Mouse (Mus musculus) T-helper 17 cell (primary cell): Measurements from ENCODE around the gene Tmpo.

Source experiments
- in situ Hi-C, 2 experiments: fragments of 300-600 bp; cut with MboI, MseI; formaldehyde crosslinking; loops; 1 replicate in 1 of 2; 2 replicates in 1 of 2; pipeline ENCODE4 v1.15.1; 2025; ENCODE audit warnings: high pct_unique_total_duplicates in 2 of 2

The Tmpo gene

DNA sequence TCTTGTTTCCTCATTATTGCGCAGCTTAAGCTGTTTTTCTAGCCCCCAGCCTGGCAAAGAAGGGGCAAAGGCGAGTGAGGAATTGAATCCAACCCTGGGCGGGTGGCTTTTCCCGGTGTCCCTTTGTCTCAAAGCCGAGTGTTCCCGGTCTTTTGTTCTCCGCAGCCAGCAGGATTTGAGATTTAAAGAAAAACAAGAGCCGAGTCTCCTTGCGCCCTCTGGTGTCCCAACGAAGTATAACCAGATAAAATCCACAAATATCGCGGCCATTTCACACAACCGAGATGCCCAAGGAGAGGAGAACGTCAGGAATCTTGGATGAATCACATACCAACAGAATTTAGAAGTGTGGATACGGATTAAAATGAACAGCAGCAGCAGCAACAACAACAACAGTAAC, 6.8 kb upstream of the Tmpo start:
- in situ Hi-C loops: loop anchor here in 1 of 2 experiments (25.0 kb wide), 1 partner anchor 1999 kb away; no protein-coding TSS in a partner anchor

DNA sequence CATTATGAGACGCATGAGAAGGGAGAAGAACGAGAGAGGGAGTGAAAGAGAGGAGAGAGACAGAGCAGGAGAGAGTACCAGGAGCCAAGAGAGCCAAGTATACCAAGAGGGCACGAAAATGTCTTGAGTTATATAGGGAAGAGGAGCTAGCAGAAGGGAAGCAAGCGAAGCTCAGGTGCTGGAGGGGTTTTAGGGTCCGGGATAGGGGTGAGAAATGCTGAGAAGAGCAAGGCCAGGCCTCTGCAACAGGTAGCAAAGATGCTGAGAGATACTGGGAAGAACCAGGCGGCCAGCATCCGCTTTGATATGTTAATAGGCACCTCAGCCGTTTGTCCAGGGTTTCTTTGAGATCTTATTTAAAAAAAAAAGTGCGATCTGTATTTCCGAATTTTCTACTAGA, 6.2 kb upstream of the Tmpo start:
- in situ Hi-C loops: loop anchor here in 1 of 2 experiments (25.0 kb wide), 1 partner anchor 2000 kb away; no protein-coding TSS in a partner anchor

DNA sequence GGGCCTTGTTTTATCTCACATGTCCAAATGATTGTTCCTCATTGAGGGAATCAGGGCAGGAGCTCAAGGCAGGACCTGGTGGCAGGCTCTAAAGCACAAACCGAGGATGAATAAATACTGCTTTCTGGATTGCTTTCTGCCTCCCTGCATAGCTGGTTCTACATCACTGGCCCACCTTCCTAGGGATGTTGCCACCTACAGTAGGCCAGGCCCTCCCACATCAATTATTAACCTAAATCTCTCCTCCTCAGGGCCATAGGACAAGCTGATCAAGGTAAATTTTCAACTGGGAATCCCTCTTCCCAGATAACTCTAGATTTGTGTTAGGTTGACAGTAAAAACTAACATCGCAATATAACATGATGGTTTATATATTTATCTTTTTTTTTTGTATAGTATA, 4.6 kb upstream of the Tmpo start:
- in situ Hi-C loops: loop anchor here in 1 of 2 experiments (25.0 kb wide), 1 partner anchor 2002 kb away; no protein-coding TSS in a partner anchor

DNA sequence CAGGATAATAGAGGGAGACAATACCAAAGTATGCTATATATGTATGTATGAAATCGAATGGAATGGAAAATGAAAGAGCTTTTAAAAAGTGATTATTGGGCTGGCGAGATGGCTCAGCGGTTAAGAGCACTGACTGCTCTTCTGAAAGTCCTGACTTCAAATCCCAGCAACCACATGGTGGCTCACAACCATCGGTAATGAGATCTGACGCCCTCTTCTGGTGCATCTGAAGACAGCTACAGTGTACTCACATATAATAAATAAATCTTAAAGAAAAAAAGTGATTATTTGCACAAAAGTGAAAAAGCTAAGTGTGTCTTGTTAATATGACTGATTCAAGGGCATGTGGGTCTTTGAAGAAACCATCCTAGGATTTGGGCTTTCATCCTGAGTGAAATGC, 3.8 kb upstream of the Tmpo start:
- in situ Hi-C loops: loop anchor here in 1 of 2 experiments (25.0 kb wide), 1 partner anchor 2002 kb away; no protein-coding TSS in a partner anchor

DNA sequence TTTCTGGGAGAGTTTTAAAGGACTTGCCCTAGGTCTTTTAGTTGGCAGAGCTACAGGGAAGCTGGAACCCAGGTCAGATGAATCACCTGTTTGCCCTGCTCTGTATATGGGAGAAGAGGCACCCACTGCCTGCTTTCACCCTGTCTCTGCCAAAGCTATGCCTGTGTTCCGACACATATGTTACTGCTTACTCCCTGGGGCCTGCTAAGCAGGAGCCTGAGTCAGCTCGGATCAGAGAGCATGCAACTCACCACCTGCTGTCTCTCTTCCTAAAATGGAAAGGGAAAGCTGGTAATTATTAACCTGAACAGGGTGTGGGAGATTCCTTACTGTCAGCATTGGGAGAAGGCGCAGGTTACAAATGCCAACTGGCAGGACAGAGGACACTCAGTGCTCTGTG, 2.2 kb upstream of the Tmpo start:
- in situ Hi-C loops: loop anchor here in 1 of 2 experiments (25.0 kb wide), 1 partner anchor 2004 kb away; no protein-coding TSS in a partner anchor

DNA sequence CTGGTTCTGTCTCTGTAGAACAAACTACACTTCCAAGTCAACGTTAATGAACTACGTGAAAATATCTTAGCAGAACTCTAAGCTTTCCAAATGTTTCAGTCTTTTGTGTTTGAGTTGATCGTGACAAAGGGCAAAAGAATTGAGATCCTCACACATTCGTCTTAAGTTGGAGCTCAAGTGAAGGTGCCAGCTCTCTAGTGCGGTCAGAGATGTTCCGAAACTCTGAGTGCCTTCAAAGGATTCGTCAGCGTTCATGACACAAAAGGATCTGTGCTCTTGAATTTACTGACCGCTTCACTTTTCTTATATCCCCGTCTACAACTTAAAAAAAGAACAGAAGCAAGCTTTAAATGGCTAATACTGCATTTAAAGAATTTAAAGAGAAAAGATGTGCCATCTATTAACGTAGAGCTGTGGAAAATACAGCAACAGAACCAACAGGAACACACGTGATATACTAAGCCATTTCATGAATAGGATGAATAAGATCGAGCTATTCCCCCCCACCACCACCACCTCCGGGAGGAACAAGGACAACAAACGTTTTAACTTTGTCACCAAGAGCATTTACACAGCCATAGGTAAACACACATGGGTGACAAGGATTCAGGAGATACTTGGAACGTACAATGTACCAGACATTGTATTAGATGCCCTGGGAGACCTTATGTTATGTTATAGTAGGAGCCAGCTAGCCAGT, 1.3 kb upstream of the Tmpo start:
- in situ Hi-C loops: loop anchor here in 1 of 2 experiments (25.0 kb wide), 1 partner anchor 2005 kb away; no protein-coding TSS in a partner anchor

DNA sequence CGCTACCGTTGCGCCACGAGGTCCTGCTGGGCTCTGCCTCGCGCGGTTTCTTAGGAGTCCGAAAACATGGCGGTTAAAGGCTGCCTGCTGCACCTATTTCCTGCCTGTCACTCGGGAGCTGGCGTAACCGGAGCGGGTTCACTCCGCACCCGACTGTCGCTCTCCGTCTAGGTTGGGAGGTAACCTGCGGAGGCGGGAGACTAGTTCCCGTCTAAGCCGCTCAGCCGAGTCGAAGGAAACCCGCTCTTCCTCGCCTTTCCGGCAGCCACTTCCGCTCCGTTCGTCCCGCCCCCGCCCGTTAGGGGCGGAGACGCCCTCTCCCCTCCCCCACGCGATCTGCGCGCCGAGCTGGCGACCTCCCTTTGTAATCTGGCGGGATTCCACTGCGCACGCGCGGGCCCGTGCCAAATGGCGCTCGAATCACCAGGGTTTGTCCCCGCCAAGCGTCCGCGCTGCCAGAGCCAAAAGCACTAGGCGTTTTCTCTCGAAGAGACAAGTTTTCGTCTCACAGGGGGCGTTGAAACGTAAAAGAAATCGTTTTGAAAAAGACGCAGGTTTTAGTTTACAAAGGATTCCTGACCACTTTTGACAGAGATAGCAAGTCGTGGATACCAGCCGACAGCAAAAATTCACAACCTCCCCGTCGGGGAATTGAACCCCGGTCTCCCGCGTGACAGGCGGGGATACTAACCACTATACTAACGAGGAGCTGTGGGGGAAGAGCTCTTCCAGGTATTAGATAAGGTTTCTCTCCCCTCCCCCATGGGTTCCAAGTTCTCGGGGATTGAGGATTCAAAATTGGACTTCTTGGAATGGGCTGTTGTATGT, 560 bp upstream of the Tmpo start:
- in situ Hi-C loops: loop anchor here in 1 of 2 experiments (25.0 kb wide), 1 partner anchor 2006 kb away; no protein-coding TSS in a partner anchor

DNA sequence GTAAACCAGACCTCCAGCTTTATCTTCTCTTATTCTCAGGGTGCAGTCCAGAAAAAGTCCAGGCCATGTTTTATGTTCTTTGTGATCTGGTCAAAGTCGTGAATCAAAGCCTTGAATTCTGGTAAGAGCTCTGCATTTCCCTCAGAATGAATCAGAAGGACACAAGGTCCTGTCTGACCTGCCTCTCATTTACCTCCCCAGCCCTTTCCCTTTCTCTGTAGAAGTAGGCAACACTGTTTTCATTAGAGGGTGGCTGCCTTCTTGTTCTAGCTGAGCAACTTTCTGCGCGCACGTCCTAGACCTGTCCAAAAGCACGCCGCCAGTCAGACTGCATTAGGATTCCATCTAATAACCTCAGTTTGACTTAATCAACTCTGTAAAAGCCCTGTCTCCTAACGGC, 814 bp downstream of the Tmpo start:
- in situ Hi-C loops: loop anchor here in 1 of 2 experiments (25.0 kb wide), 1 partner anchor 2007 kb away; no protein-coding TSS in a partner anchor

DNA sequence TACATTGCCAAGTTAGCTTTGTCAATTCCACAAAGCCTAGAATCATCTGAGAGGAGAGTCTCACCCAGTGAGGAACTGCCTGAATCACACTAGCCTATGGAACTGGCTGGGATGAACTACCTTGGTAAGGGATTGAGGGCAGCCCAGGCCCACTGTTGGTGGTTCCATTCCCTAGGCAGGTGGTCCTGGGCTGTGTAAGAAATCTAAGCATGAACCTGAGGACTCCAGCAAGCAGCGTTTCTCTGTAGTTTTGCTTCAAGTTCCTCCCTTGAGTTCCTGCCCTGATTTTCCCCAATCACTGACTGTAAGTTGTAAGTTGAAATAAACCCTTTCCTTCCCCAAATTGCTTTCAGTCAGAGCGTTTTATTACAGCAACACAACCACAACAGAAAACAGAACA, 1.3 kb downstream of the Tmpo start:
- in situ Hi-C loops: loop anchor here in 1 of 2 experiments (25.0 kb wide), 1 partner anchor 2007 kb away; no protein-coding TSS in a partner anchor

DNA sequence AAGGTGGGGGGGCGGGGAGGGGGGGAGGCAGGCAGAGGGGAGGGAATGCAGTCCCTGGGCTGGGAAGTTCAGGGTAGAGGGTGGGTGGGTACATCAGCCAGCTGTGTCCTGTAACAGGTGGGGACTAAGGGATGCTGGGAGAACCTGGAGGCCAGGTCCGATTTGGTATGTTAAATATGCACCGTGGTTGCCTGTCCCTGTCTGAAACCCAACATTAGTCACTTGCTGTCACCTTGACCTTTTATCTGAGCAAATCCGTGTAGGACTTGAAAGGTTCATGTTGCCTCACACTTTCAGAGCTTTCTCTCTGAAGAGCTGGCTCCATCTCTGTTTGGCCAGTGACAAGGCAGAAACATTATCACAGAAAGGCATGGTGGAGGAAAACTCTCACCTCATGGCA, 3.9 kb downstream of the Tmpo start:
- in situ Hi-C loops: loop anchor here in 1 of 2 experiments (25.0 kb wide), 1 partner anchor 2010 kb away; no protein-coding TSS in a partner anchor

DNA sequence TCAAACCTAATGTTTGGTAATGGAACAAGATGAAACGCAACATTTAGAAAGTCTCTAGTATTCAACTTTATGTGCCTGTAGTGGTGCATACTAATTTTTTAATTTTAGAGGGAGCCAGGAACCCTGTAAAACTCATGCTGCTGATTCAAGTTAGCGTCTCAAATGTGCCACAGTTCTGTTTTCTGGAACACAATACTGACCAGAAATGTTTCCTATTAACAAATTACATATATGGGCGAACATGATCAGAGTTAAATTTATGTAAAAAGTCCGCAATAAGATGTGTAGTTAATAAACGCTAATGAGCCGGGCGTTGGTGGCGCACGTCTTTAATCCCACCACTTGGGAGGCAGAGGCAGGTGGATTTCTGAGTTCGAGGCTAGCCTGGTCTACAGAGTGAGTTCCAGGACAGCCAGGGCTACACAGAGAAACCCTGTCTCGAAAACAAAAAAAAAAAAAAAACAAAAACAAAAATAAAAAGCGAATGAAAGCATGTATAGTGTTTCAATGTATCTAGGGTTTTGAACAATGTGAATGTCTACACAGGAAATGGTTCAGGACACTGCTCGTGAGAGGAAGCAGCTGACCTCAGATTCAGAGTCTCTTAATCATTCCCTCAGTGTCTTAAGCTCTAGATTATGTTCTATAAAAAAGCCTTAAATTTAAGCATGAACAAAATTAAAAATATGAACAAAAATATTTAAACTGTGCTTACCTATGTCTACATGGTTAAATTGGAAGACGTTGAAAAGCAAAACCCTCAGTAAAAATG, 8.6 kb downstream of the Tmpo start:
- in situ Hi-C loops: no loop called here

DNA sequence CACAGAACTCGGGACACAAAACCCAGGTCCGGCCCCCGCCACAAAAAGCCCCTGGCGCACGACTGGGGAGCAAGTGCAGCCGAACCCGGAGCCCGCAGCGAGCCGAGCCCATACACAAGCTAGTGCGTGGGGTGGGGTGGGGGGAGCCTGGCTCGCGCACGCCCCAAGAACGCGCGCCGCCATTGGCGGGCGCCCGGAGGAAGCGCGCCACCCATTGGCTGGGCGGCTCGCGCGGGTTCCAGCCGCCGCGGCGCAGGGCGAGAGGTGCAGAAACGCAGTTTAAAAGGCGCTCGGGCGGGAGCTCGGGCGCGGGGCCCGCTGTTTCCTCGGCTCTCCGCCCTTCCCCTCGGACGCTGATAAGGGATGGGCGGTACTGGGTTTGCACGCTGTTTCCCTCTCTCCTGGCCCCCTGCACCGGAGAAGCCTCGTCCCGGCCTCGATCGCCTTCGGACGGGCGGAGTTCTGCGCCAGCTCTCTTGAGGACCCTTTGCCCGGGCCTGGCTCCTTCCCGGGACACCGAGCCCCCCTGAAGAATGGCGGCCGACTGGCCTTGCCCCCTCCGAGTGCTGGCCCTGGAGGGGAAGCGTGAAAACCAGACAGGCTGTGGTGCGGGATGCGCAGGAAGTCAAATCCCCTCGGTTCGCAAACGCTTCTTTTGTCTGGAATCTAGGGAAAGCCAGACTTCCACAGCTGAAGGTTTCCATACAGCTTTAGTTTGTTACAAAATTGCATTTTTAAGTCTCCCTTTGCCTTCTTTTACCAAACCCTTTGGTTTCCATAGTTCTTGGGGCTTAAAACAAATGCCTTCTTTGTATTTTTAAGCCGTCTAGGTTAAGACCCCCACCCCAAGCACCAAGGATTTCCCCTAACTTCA, 9.4 kb downstream of the Tmpo start:
- in situ Hi-C loops: no loop called here

DNA sequence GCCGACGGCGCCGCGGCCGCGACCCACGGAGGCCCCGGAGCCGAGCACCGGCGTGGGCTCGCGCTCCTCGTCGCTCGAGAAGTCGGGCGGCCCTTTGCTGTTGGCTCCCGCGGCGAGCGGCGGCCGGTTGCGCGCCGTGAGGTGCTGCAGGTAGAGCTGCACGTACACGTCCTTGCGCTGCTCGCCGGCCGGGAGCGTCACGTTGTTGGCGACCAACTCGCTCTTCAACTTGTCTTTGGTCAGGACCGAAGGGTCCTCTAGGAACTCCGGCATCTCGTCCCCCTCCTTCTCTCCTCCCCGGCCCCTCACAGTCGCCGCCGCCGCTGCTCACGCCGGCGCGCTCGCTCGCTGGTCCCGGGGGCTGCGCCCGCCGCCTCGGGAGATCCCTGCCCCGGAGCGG, 10.1 kb downstream of the Tmpo start:
- in situ Hi-C loops: no loop called here

DNA sequence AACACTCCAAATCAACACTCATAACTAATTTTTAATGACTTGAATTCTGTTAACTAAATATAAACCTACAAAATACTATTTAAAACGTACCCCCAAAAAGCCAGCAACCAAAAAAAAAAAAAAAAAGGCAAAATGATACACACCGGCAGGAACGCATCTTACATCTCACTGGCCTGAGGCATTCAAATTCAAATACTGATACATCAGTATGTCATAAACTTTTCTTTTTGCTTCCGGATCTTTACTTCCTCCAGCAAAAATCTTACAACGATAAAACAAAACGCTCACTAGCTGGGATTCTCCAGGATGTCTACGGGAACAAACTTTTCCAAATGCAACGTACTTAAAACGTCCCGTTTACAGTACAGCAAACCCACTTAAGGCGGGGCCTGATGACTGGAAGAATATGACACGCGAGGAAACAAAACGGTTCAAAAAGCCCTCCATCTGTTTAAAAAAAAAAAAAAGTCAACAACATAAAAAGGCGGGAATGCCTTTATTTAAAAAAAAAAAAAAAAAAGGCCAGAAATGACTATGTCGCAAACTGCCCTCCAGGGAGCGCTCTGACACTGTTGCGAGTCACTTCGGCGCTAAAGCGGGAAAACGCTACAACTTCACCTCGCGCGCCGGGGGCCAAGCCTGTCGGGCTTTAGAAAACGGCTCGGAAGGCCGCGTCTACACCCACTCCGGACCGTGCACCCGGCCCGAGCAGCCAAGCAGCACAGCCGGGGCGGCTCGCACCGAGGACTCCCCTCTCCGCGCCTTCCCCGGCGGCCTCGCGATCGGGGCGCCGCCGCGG, 10.8 kb downstream of the Tmpo start:
- in situ Hi-C loops: no loop called here

DNA sequence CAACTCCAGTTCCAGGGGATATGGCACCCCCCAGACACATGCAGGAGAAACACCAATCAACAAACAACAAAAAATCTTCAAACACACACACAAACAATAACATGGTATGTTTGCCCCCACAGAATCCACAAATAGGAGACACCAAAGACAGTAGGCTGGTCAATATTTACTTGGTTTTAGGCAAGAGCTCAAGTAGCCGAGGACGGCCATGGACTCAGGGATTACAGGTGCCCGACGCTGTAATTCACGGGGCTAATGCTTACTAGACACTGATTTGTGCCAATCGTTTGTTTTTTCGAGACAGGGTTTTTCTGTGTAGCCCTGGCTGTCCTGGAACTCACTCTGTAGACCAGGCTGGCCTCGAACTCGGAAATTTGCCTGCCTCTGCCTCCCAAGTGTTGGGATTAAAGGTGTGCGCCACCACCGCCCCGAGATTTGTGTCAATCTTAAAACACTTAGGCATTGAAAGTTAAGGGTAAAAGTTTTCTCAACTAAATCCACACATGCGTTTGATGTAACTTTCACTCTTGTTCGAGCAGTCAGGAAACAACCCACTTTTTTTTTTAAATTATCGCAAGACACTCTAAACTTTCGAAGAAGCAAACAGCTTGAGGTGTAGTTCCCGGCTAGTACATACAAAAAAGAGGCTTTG, 11.6 kb downstream of the Tmpo start:
- in situ Hi-C loops: no loop called here

DNA sequence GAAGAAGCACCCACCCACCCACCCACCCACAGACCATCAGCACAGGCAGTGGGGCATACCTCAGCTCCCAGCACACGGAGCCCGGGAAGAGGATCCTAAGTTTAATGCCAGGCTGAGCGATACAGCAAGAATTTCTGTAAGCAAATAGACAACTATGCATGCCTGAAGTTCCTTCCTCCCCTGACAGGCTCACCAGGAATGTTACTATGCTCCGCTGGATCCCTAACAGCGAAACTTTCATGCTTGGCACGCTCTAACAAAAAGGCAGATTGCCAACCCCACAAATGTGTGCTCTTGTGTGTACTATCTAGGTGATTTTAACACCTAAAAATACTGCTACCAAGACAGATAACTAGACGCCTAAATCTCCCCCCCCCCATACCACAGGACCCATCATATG, 13.8 kb downstream of the Tmpo start:
- in situ Hi-C loops: no loop called here

DNA sequence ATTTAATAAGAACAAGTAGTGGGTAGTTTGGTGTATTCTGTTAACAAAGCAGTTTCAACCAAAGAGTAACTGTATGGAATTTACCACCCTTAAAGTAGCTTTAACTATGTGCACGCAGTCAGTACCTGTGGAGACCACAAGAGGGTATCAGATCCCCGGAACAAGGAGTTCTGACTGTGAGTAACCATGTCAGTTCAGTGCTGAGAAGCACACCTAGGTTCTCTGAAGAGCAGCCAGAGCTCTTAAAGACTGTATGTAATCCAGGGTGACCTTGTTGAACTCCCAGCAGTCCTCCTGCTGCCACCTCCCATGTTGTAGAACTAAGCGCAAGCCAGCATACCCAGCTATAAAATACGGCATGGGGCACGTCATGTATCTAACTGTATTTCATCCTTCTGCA, 14.2 kb downstream of the Tmpo start:
- in situ Hi-C loops: no loop called here

DNA sequence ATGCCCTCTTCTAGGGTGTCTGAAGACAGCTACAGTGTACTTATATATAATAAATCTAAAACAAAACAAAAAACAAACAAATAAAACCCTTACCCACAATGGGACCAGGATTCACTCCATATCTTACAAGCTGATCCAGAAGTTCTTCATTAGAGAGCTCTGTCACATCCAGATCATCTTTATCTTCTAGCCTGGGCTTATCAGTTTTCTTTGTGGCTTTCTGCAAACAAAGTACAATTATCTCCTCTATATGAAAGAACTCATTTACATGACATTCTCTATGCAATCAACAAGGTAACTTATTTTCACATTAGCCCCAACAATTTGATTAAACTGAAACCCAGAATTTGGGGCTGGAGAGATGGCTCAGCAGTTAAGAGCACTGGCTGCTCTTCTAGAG, 15.3 kb downstream of the Tmpo start:
- in situ Hi-C loops: no loop called here

DNA sequence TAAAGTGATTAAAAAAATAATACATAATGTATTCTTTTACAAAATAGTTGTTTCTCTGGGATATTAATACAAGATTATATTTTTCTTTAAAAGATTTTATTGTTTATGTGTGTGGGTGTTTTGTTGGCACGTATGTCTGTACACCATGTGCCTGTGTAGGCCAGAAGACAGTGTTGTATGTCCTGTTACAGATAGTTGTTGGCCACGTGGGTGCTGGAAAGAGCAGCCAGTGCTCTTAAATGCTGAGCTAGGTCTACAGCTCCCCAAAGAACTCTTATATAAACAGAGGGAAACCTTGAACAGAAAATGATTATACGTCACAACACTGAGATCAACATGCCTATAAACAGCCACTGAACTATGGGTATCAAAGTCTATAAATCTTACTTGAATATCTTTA, 16.6 kb downstream of the Tmpo start:
- in situ Hi-C loops: loop anchor here in 1 of 2 experiments (5.0 kb wide), 1 partner anchor 1417 kb away; no protein-coding TSS in a partner anchor
